Mouse (Mus musculus) embryonic fibroblast, embryonic 13.5 days (primary cell): ENCODE results near the gene Cxcr3.

Source experiments
- CTCF ChIP-seq: IDR thresholded peaks from 2 replicates; pipeline ENCODE4 v1.5.1; 2011; ENCODE audit warnings: mild to moderate bottlenecking, control low read depth, low read length, moderate library complexity, borderline replicate concordance; ENCODE audit not compliant: insufficient read depth
- POLR2A ChIP-seq: IDR thresholded peaks from 2 replicates; pipeline ENCODE4 v1.6.1; 2011; ENCODE audit warnings: low read depth, mild to moderate bottlenecking, control low read depth, low read length, moderate library complexity

GRCm38 (mm10) chrX:101733828-101734319 is at the start of gene Cxcr3:
- TF ChIP-seq CTCF (no peak), POLR2A (no peak)
